Mouse (Mus musculus): ENCODE measurements around the gene Sh3glb2.

DNA sequence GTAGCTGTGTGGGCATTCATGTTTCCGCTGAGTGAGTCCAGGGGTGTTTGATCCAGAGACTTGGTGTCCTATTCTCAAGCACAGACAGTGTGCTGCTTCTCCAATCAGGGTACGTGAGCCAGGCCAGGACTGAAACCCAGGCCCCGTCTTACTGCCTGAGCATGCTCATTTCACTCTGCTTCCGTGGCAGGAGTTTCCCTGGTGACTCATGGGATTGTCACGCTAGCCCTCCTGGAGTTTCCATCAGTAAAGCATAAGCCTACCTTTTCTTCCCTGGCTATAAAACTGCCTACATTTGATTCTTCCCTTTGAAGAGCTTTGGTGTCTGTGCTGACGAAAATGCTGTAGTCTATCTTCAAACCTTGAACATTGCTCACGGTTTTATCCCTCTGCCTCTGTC is 36.0 kb downstream of the Sh3glb2 start:
- TF ChIP-seq CTCF (IDR thresholded peaks at IDR 0.05; ENCODE audit: insufficient read depth, low read length) (no peak), POLR2A (IDR thresholded peaks at IDR 0.05; ENCODE audit: borderline replicate concordance, extremely low read depth, low read depth, low read length) (no peak)
